19 mouse cellular contexts compared by ENCODE assay signal in genomic region chr6:100483836-100484235, GRCm38 (mm10).
A peak's percentile ranks its signal among the peaks of the same experiment; 100 is the strongest.
DNase-seq lines count a peak whose midpoint lies in the region; ATAC-seq lines count a peak whose summit lies in the region.
"Had no signal": no experiment of that assay in that cellular context is flagged by ENCODE, and none has a peak within 500 bp of the region (broad histone marks: within the 10 kb centered on the region; RNA-seq: fewer than 3 reads in every experiment).

No protein-coding gene starts in this region.

- 54% methylated on average over 3 of the region's 3 CpGs for WGBS in heart, embryonic 12.5 days
- WGBS in limb, embryonic 13.5 days = 43% methylated on average over 3 of the region's 3 CpGs
- 59% methylated on average over 3 of the region's 3 CpGs for WGBS in limb, embryonic 10.5 days
- WGBS in macrophage (ENCODE audit: missing documents) = 76% methylated on average over 3 of the region's 3 CpGs

- no peak for ATAC-seq in heart, embryonic 12.5 days (ENCODE audit: insufficient number of reproducible peaks, low FRiP score)
- no peak for ATAC-seq in limb, embryonic 13.5 days (ENCODE audit: low FRiP score, low read depth)
- ATAC-seq: forebrain, embryonic 16.5 days; hindbrain, postnatal 0 days; midbrain, embryonic 13.5 days had no signal

- H3K4me2 ChIP-seq in heart, embryonic 12.5 days = peak overlapping the region; percentile 65
- peak overlapping the region; percentile 34; the same call in 1 of the 2 replicates for H3K4me2 ChIP-seq in limb, embryonic 13.5 days (replicated peaks)
- H3K4me2 ChIP-seq: midbrain, embryonic 13.5 days; neural tube, embryonic 12.5 days had no signal

- peaks cover 41% of the 10 kb centered on the region for H3K4me1 ChIP-seq in heart, embryonic 12.5 days (replicated peaks)
- H3K4me1 ChIP-seq in limb, embryonic 13.5 days = peaks cover 23% of the 10 kb centered on the region
- H3K4me1 ChIP-seq in limb, embryonic 10.5 days = peaks cover 16% of the 10 kb centered on the region

- H3K27ac ChIP-seq in heart, embryonic 12.5 days (ENCODE audit: poor library complexity, severe bottlenecking) = no peak overlapping the region
- no peak overlapping the region for H3K27ac ChIP-seq in limb, embryonic 13.5 days
- no peak overlapping the region for H3K27ac ChIP-seq in limb, embryonic 10.5 days
- peak overlapping the region; percentile 31 for H3K27ac ChIP-seq in macrophage
- H3K27ac ChIP-seq: hindbrain, embryonic 10.5 days; hindbrain, postnatal 0 days; layer of hippocampus, adult 2 months; midbrain, embryonic 13.5 days; neural tube, embryonic 12.5 days had no signal

- H3K9ac ChIP-seq in heart, embryonic 12.5 days = no peak overlapping the region
- H3K9ac ChIP-seq in limb, embryonic 13.5 days = no peak overlapping the region
- H3K9ac ChIP-seq: midbrain, embryonic 13.5 days; neural tube, embryonic 12.5 days had no signal

- 0 out of 2 replicates have a peak overlapping the region, but pooled peaks have one; percentile 27 for H3K4me3 ChIP-seq in heart, embryonic 12.5 days
- no peak overlapping the region for H3K4me3 ChIP-seq in limb, embryonic 13.5 days
- H3K4me3 ChIP-seq in limb, embryonic 10.5 days = no peak overlapping the region
- no peak overlapping the region for H3K4me3 ChIP-seq in macrophage (ENCODE audit: inconsistent target)
- H3K4me3 ChIP-seq: hindbrain, embryonic 10.5 days; layer of hippocampus, adult 2 months; midbrain, embryonic 13.5 days; neural tube, embryonic 12.5 days had no signal

- H3K27me3 ChIP-seq in heart, embryonic 12.5 days (replicated peaks) = peaks cover 15% of the 10 kb centered on the region; the same call in 1 of the 2 replicates
- H3K27me3 ChIP-seq in limb, embryonic 13.5 days = no peaks in the 10 kb centered on the region
- H3K27me3 ChIP-seq in limb, embryonic 10.5 days (ENCODE audit: low read depth, poor library complexity, severe bottlenecking) = peaks cover 38% of the 10 kb centered on the region

- peaks cover 10% of the 10 kb centered on the region for H3K9me3 ChIP-seq in heart, embryonic 12.5 days (replicated peaks)
- peaks cover 16% of the 10 kb centered on the region for H3K9me3 ChIP-seq in limb, embryonic 13.5 days
- no peaks in the 10 kb centered on the region for H3K9me3 ChIP-seq in limb, embryonic 10.5 days (replicated peaks)

- no peaks in the 10 kb centered on the region for H3K36me3 ChIP-seq in heart, embryonic 12.5 days
- no peaks in the 10 kb centered on the region for H3K36me3 ChIP-seq in limb, embryonic 13.5 days
- no peaks in the 10 kb centered on the region for H3K36me3 ChIP-seq in limb, embryonic 10.5 days
- H3K36me3 ChIP-seq in macrophage (ENCODE audit: inconsistent target) = no peaks in the 10 kb centered on the region
- H3K36me3 ChIP-seq: hindbrain, embryonic 10.5 days; midbrain, embryonic 13.5 days; neural tube, embryonic 12.5 days had no signal

- H3K79me2 ChIP-seq in macrophage (ENCODE audit: inconsistent target) = no peaks in the 10 kb centered on the region

- DNase-seq in heart, postnatal 4 days = no peak
- DNase-seq in limb, embryonic 10.5 days (ENCODE audit: low spot score) = no peak
- peak; percentile 44 for DNase-seq in adipocyte (ENCODE audit: low spot score)
- DNase-seq in embryo, embryonic 11 days = no peak
- DNase-seq: B cell, adult 2 months; cerebellum, adult 2 months; gastrocnemius, postnatal 36 days; kidney, adult 8-10 months; layer of hippocampus, postnatal 36 days; lung, adult 18-20 months had no signal
